Mouse (Mus musculus) fibroblast of lung, adult 2 months (primary cell): ENCODE results near the gene Tbc1d24.

ENCODE experiments used
- DNase-seq: peaks from one replicate; pipeline ENCODE4 v3.0.0-alpha.2; 2011; ENCODE audit warnings: low read depth

Gene Tbc1d24

GRCm38 (mm10) chr17:24209916-24210240, 4.5 kb upstream of the Tbc1d24 start:
- no peak for DNase-seq

DNA sequence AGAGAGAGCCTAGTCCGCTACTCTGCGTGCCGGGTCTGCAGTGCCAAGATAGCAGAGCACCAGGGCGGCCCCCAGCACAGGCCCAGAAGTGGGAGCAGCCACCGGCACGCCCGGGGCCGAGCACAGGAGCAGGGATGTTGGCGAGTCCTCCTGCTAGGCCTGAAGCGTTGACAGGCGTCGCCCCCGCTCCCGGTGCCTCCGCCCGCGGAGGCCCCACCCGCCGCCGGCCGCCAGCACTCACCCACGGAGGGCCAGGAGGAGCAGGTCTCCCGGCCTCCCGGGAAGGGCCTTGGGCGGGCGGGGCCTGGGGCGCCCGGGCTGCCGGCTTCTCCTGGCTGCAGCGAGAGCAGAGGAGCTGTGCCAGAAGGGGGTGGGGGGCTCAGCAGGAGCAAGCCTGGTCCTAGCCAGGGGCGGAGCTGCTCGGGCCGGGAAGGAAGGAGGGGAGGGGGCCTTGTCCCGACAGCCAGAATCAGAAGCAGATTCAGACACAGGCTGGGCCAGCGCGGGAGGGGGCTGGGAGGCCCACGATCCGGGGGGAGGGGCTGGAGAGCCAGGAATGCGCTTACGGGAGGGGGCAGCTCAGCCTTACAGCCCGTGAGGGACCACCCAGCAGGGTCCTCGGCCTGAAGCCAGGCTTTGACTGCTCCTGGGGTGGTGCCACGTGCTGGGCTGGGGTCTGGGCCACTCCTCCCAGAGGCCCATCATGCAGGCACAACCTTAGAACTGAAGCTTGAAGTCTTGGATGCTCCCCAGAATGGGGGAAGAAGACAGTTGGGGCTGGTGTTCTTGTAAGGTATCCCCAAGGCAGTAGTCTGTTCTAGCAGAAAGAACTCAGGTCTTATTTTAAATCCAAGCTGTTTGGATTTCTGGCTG, 3.9 kb upstream of the Tbc1d24 start, which contains the start of gene Ntn3:
Gene Ntn3, minus strand, starts transcription at position 489 of the 873 bp plus-strand sequence.
- peak; percentile 20 for DNase-seq

- no peak for DNase-seq
Measured at GRCm38 (mm10) chr17:24208641-24209042, 3.3 kb upstream of the Tbc1d24 start.

- no peak for DNase-seq
Measured at GRCm38 (mm10) chr17:24207768-24208640, 2.6 kb upstream of the Tbc1d24 start.

DNA sequence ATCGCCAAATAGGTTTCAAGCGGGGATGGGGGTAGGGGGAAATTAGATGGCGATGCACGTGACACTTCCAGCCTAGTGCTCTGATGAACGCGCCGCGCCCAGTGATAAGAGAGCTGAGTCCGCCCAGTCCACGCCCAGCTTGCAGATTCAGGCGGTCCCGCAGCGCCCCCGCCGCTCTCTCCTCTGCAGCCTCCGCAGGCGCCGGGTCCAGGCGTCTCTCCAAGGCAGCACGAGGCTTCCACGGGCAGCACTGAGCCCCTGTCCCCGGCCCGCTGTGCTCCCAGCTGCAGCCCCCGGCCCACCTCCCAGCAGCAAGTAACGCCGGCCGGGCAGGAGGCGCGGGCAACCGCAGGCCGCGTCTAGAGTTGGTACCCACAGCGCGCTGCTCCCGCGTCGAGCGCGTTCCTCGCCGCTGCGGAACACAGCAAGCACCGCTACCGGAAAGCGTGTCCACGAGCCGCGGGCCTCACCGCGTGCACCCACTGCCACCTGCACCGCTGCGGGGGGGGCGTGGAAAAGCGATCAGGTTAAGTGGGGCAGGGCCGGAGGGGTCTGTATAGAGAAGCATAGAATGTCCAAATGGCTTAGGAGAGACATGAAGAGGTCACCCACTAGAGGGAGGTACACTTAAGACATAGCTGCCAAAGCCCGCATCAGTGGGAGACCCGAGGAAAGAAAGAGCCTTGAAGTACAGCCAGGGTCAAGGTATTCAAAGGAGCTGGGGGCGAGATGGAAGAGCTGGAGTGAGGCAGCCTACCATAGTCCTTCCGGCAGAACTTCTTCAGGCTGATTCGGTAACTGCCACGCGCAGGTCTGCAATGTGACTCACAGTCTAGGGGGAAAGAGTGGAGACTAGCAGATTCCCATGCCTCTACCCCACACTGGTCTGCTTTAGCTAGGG, 1.3 kb upstream of the Tbc1d24 start:
- DNase-seq: no peak

DNA sequence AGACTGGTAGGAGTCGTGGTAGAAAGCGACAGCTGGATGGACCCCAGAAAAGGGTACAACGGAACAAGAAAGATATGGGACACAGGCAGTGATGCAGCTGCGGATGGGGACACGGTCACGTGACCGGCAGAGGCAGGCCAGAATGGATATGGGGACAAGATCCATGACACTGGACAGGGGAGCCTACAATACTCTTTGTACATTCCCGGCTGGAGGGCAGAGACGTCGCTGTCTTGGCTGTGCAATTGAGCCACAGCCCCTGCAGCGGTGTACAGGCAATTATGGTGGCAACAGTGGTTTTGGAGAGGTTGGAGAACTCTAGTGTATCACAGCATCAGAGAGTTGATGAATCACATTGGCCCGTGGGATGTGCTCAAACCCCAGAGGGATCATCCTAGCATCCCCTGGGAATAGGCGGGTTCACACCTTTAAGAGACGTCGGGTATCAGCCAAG, 573 bp upstream of the Tbc1d24 start:
- no peak for DNase-seq

DNA sequence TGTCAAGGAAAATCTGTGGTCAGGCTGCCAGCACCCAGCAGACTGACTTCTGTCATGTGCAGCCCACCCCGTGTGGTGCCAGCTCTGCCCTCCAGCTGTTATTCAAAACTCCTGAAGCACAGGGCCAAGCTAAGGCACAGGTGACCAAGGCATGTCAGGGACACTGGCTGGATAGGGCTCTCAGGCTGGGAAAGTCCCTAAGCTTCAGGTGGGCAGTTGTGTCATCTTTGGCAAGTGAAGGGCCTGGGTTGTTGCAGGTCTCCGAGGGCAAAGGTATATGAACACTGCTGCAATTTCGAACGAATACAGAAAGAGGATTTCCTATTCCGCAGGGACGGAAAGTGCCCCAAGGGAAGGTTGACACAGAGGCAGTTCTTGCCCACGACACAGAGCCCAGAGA, 516 bp downstream of the Tbc1d24 start:
- DNase-seq: no peak

GRCm38 (mm10) chr17:24203611-24204534, 1.5 kb downstream of the Tbc1d24 start:
- DNase-seq: no peak

DNA sequence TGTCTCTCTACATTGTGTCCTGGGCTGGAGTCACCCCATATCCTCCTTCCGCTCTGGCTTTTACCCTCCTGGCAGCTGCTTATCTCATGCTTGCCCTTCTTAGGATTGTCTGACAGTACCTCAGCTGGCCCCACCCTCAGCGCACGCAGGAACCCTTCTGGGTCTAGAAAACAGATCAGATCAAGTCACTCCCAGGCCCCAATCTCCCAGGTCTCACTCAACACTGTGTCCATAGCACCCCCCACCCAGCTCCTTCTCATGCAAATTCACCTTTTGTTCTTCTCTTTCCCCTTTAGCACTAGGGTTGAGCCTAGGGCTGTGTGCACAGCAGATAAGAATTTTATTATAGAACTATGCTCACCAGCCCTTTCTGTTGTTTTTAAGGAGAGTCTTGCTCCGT, 2.3 kb downstream of the Tbc1d24 start:
- no peak for DNase-seq

- DNase-seq: no peak
Measured at GRCm38 (mm10) chr17:24201092-24201491, 4.3 kb downstream of the Tbc1d24 start.

- no peak for DNase-seq
Measured at GRCm38 (mm10) chr17:24199741-24200140, 5.6 kb downstream of the Tbc1d24 start.

DNA sequence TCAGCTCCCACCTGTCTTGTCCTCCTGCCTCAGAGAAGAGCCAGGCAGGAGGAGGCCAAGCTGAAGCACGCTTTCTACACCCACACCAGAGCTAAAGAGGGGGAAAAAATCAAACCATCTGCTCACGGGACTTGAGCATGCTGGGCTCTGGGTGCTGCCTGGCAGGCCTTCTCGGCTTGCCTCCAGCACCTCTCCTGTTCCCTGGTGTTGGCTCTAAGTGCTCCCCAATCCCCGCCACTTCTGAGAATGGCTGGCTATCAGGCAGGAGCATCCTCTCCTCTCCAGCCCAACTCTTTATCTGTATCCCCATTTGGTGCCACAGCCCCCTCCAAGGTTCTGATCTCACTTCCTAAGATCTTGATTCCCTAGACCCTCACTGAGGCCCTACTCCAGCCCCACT, 6.1 kb downstream of the Tbc1d24 start:
- DNase-seq: no peak

DNA sequence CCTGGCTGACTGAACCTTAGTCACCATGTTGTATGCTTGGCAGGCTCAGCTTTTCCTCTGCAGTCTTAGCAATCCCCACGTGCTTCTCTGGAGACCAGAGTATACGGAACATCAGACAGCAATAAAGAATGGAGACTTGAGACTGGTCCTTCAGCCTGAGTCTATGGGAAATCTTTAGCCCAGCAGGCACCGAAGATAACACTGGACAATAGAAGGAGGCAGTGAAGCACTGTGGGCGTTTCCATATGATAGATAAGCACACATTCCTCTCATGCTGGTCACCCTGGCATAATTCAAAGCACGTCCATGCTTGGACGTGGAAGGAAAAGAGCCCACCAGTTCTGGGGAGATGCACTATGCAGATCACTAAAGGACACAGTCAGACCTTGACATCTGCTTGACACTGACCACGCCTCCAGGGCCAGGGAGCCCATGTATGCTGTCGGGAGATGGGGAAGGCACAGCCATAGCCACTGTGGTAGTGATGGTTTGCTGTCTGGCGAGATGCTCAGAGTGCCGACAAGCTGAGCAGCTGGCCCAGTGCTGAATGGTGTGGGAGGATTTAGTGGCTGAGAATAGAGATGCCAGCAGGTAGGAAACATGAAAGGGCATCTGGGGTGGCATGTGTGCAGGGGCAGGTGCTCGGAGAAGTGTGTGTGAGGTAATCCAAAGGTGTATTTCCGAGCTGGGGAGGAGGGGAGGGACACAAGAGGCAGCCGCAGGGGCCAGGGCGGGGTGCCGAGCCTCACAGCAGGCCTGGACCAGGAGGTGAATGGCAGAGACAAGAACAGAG, 8.1 kb downstream of the Tbc1d24 start:
- DNase-seq: no peak

- no peak for DNase-seq
Measured at GRCm38 (mm10) chr17:24195349-24195748, 10.0 kb downstream of the Tbc1d24 start.

DNA sequence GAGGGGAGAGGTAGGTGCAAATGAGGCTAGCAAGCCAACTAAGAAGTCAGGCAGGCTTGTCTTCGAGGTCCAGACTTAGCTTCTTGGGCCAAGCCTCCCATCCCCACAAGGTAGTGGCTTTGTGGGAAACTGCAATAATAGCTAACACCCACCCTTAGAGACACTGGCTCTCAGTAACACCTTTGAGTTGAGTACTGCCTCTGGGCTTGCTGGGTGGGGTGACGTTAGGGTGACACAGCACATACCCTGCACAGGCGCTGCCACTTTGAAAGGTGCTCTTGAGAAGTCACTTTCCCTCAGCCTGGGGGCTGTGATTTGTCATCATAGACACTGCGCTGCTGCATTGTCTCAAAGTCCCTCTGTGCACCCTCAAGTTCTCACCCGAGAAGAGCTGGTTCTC, 11.6 kb downstream of the Tbc1d24 start:
- DNase-seq: no peak

- DNase-seq: no peak
Measured at GRCm38 (mm10) chr17:24193268-24193667, 12.1 kb downstream of the Tbc1d24 start.

DNA sequence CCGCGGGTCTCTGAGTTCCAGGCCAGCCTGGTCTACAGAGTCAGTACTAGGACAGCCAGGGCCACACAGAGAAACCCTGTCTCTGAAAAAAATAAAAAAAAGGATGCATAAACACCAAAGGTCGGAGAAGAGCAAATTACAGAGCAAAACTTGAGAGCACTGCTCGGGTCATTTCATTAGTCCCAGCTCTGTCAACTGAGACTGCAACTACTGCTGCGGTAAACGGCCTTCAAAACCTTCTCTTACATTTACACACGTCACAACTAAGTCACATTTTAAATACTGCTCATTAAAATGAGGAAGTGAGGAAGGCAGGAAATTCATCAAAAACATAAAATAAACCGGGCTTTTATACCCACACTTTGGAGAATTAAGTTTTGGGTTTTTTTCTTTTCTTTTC, 12.5 kb downstream of the Tbc1d24 start:
- no peak for DNase-seq

- no peak for DNase-seq
Measured at GRCm38 (mm10) chr17:24191481-24191880, 13.9 kb downstream of the Tbc1d24 start.

- no peak for DNase-seq
Measured at GRCm38 (mm10) chr17:24190934-24191333, 14.4 kb downstream of the Tbc1d24 start.

DNA sequence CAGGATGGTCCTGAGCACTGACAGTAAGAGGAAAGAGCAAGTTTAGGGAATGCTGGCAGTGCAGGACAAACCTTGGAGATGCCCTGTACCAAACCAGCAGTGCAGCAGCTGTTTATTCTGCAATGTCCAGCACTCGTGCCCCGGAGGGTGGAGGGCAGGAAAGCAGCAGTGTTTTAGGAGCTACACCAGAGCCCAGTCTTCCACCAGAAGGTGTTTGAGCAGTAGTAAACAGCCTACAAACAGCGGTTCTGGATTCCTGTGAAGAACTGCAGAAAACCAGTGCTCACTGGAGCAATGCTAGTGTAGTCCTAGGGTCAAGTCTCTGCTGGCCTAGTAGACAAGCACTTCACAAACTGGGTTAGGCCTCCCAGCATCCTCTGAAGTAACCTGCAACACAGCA, 31.1 kb downstream of the Tbc1d24 start:
- DNase-seq: no peak
